Mouse (Mus musculus): ENCODE measurements at regions not wholly inside any gene's neighbourhood (a gene's known extent, or its start where the extent isn't known, plus 50 kb on each side); places are given as distances from the start of the nearest gene placed in this dataset.

GRCm38 (mm10) chr16:65726289-65726688, 88.8 kb upstream of the Vgll3 start:
- TF ChIP-seq CTCF (IDR thresholded peaks at IDR 0.05; ENCODE audit: extremely low read depth, insufficient read length, insufficient replicate concordance, low read depth, low read length) (no peak), POLR2A (IDR thresholded peaks at IDR 0.05; ENCODE audit: low read depth, low read length) (no peak)
- no peaks in the 10 kb centered on the region for H3K4me1 ChIP-seq (ENCODE audit: control insufficient read depth, insufficient read depth, insufficient read length, low read length)
- no peak overlapping the region for H3K27ac ChIP-seq (ENCODE audit: insufficient read depth, low read depth, low read length)
- H3K27me3 ChIP-seq (ENCODE audit: control insufficient read depth, insufficient read depth, low read length), result no peaks in the 10 kb centered on the region
- WGBS, result 60% methylated on average over 3 of the region's 3 CpGs
- no peaks in the 10 kb centered on the region for H3K36me3 ChIP-seq (ENCODE audit: control insufficient read depth, insufficient read depth, low read length)
- H3K4me3 ChIP-seq (ENCODE audit: low read depth, low read length), result no peak overlapping the region

DNA sequence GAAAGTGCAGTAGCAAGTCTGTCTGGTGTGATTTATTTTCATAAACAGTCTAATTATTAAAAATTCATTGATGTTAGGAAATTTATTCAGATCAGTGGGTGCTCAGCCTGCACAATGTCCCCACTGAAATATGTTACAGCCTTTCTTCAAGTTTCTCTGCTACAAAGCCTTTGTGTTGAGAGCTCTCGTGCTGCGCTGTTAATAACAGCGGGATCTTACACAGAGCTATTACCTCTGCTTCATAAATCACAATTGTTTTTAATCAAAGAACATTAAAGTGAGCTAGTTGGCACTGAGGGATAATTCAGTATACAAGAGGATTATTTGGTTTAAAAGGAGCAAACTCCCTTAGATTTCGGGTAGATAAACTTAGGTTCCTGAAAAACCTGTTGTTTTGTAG, 85.7 kb upstream of the Vgll3 start:
- TF ChIP-seq CTCF (IDR thresholded peaks at IDR 0.05; ENCODE audit: extremely low read depth, insufficient read length, insufficient replicate concordance, low read depth, low read length) (no peak), POLR2A (IDR thresholded peaks at IDR 0.05; ENCODE audit: low read depth, low read length) (no peak)
- no peak overlapping the region for H3K27ac ChIP-seq (ENCODE audit: insufficient read depth, low read depth, low read length)
- H3K36me3 ChIP-seq (ENCODE audit: control insufficient read depth, insufficient read depth, low read length), result no peaks in the 10 kb centered on the region
- WGBS, result 64% methylated on average over 4 of the region's 4 CpGs
- H3K27me3 ChIP-seq (ENCODE audit: control insufficient read depth, insufficient read depth, low read length), result no peaks in the 10 kb centered on the region
- no peak overlapping the region for H3K4me3 ChIP-seq (ENCODE audit: low read depth, low read length)
- no peaks in the 10 kb centered on the region for H3K4me1 ChIP-seq (ENCODE audit: control insufficient read depth, insufficient read depth, insufficient read length, low read length)

- no peak for TF ChIP-seq CTCF (IDR thresholded peaks at IDR 0.05; ENCODE audit: extremely low read depth, insufficient read length, insufficient replicate concordance, low read depth, low read length)
- no peak for TF ChIP-seq POLR2A (IDR thresholded peaks at IDR 0.05; ENCODE audit: low read depth, low read length)
- no peaks in the 10 kb centered on the region for H3K36me3 ChIP-seq (ENCODE audit: control insufficient read depth, insufficient read depth, low read length)
- no peak overlapping the region for H3K4me3 ChIP-seq (ENCODE audit: low read depth, low read length)
- no peaks in the 10 kb centered on the region for H3K4me1 ChIP-seq (ENCODE audit: control insufficient read depth, insufficient read depth, insufficient read length, low read length)
- WGBS, result 73% methylated on average over 3 of the region's 3 CpGs
- H3K27me3 ChIP-seq (ENCODE audit: control insufficient read depth, insufficient read depth, low read length), result no peaks in the 10 kb centered on the region
- no peak overlapping the region for H3K27ac ChIP-seq (ENCODE audit: insufficient read depth, low read depth, low read length)
Measured at GRCm38 (mm10) chr16:65739652-65740051, 75.4 kb upstream of the Vgll3 start.

DNA sequence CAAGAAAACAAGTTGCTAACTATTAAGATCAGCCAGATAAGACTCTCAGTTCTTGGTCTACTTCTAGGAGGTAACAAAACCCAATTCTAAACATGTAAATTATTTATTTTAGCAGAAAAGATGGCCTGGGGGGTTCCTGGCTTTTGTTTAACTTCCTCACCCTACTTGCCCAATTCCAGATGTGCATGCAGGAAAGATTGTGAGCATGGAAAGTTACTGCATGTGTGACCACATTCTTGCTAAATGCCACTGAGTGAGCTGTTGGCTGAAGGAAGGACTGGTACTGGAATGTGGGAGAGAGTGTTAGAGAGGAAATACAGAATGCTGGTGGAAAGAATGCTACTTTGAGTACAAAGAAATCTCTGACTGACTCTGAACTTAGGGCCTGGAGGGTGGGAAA, 72.1 kb upstream of the Vgll3 start:
- no peaks in the 10 kb centered on the region for H3K27me3 ChIP-seq (ENCODE audit: control insufficient read depth, insufficient read depth, low read length)
- H3K4me1 ChIP-seq (ENCODE audit: control insufficient read depth, insufficient read depth, insufficient read length, low read length), result no peaks in the 10 kb centered on the region
- H3K27ac ChIP-seq (ENCODE audit: insufficient read depth, low read depth, low read length), result no peak overlapping the region
- no peak for TF ChIP-seq POLR2A (IDR thresholded peaks at IDR 0.05; ENCODE audit: low read depth, low read length)
- no peak for TF ChIP-seq CTCF (IDR thresholded peaks at IDR 0.05; ENCODE audit: extremely low read depth, insufficient read length, insufficient replicate concordance, low read depth, low read length)
- no peak overlapping the region for H3K4me3 ChIP-seq (ENCODE audit: low read depth, low read length)
- no peaks in the 10 kb centered on the region for H3K36me3 ChIP-seq (ENCODE audit: control insufficient read depth, insufficient read depth, low read length)

- TF ChIP-seq CTCF (IDR thresholded peaks at IDR 0.05; ENCODE audit: extremely low read depth, insufficient read length, insufficient replicate concordance, low read depth, low read length) (no peak), POLR2A (IDR thresholded peaks at IDR 0.05; ENCODE audit: low read depth, low read length) (no peak)
- Histone ChIP-seq H3K4me3 (ENCODE audit: low read depth, low read length) (no peak overlapping the region), H3K27me3 (ENCODE audit: control insufficient read depth, insufficient read depth, low read length) (no peaks in the 10 kb centered on the region), H3K4me1 (ENCODE audit: control insufficient read depth, insufficient read depth, insufficient read length, low read length) (no peaks in the 10 kb centered on the region), H3K36me3 (ENCODE audit: control insufficient read depth, insufficient read depth, low read length) (no peaks in the 10 kb centered on the region), H3K27ac (ENCODE audit: insufficient read depth, low read depth, low read length) (no peak overlapping the region)
- 26% methylated on average over 2 of the region's 2 CpGs for WGBS
Measured at GRCm38 (mm10) chr16:65755667-65756066, 59.4 kb upstream of the Vgll3 start.

Data from small intestine, adult 2 months (tissue).